Mouse (Mus musculus): ENCODE results near the gene 2310009B15Rik. TPM values are rescaled to one million over a fixed set of nuclear protein-coding genes. Genes with fewer than 3 reads are reported as not detected.

Gene 2310009B15Rik
- polyA plus RNA-seq, 1 experiment, result 29.0 TPM

DNA sequence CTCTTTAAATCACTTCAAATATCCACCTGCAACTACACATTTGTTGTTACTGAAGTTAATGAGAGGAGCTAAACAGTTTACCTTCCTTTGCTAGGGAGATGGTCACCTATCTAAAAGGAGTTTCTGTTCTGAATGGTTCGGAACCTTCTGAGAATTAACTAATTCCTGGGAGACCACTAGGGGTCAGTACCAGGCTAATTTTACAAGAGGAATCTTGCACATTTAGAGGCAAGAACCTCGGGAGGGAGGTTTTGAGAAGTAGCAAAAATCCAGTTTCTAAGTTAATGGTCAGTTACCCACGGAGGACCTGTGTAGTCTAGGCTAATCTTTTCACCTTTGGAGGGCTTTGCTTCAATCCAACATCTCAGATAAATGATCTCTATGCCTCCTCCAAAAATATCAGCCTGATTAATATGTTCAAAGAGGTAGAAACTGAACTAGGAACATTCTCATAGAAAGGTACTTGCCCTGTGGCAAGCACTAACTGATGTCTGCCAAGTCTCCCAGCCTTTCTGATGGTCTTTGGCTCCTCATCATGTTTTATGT lies 21.2 kb downstream of the 2310009B15Rik start:
- H3K27ac ChIP-seq (ENCODE audit: insufficient read depth, low read length), result no peak overlapping the region

DNA sequence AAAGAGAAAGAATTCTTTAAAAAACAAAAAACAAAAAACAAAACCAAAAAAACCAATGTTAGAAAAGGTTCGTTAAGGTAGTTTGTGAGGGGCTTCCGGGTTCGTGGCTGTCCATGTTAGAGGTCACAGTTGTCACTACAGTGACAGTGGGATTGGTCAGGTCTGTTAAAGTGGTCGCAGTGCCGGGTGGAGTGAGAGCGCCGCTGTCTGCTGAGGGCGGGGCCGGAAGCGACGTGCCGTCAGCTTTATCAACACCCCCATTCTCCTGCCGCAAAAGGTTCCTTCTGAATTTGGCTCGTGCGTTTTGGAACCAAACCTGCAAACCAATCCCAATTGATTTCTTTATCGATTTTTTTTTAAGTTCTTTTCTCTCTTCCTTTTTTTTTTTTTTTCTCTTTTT lies 25.3 kb downstream of the 2310009B15Rik start:
- H3K27ac ChIP-seq (ENCODE audit: insufficient read depth, low read length), result no peak overlapping the region

More for the DNA sequence above, 21.2 kb downstream of the 2310009B15Rik start:
- H3K4me3 ChIP-seq (ENCODE audit: insufficient read depth, low read length), result no peak overlapping the region
- TF ChIP-seq CTCF (IDR thresholded peaks at IDR 0.05; ENCODE audit: extremely low read depth, insufficient read depth, low read length) (peak; percentile 41; the same call in 1 of the 2 replicates), POLR2A (IDR thresholded peaks at IDR 0.05; ENCODE audit: extremely low read depth, insufficient read depth, low read length) (no peak)
- H3K4me1 ChIP-seq (ENCODE audit: control insufficient read depth, insufficient read depth, low read length), result no peaks in the 10 kb centered on the region

GRCm38 (mm10) chr1:138826841-138827240 lies 29.8 kb downstream of the 2310009B15Rik start:
- no peak overlapping the region for H3K27ac ChIP-seq (ENCODE audit: insufficient read depth, low read length)
- no peaks in the 10 kb centered on the region for H3K4me1 ChIP-seq (ENCODE audit: control insufficient read depth, insufficient read depth, low read length)
- no peak overlapping the region for H3K4me3 ChIP-seq (ENCODE audit: insufficient read depth, low read length)
- TF ChIP-seq CTCF (IDR thresholded peaks at IDR 0.05; ENCODE audit: extremely low read depth, insufficient read depth, low read length) (no peak), POLR2A (IDR thresholded peaks at IDR 0.05; ENCODE audit: extremely low read depth, insufficient read depth, low read length) (no peak)

More for the DNA sequence above, 25.3 kb downstream of the 2310009B15Rik start:
- TF ChIP-seq POLR2A (IDR thresholded peaks at IDR 0.05; ENCODE audit: extremely low read depth, insufficient read depth, low read length) (no peak), CTCF (IDR thresholded peaks at IDR 0.05; ENCODE audit: extremely low read depth, insufficient read depth, low read length) (no peak)
- Histone ChIP-seq H3K4me1 (ENCODE audit: control insufficient read depth, insufficient read depth, low read length) (no peaks in the 10 kb centered on the region), H3K4me3 (ENCODE audit: insufficient read depth, low read length) (no peak overlapping the region)

- H3K27ac ChIP-seq (ENCODE audit: insufficient read depth, low read length), result no peak overlapping the region
- TF ChIP-seq CTCF (IDR thresholded peaks at IDR 0.05; ENCODE audit: extremely low read depth, insufficient read depth, low read length) (no peak), POLR2A (IDR thresholded peaks at IDR 0.05; ENCODE audit: extremely low read depth, insufficient read depth, low read length) (no peak)
- no peaks in the 10 kb centered on the region for H3K4me1 ChIP-seq (ENCODE audit: control insufficient read depth, insufficient read depth, low read length)
- no peak overlapping the region for H3K4me3 ChIP-seq (ENCODE audit: insufficient read depth, low read length)
Measured at GRCm38 (mm10) chr1:138822985-138823322, 33.7 kb downstream of the 2310009B15Rik start.

DNA sequence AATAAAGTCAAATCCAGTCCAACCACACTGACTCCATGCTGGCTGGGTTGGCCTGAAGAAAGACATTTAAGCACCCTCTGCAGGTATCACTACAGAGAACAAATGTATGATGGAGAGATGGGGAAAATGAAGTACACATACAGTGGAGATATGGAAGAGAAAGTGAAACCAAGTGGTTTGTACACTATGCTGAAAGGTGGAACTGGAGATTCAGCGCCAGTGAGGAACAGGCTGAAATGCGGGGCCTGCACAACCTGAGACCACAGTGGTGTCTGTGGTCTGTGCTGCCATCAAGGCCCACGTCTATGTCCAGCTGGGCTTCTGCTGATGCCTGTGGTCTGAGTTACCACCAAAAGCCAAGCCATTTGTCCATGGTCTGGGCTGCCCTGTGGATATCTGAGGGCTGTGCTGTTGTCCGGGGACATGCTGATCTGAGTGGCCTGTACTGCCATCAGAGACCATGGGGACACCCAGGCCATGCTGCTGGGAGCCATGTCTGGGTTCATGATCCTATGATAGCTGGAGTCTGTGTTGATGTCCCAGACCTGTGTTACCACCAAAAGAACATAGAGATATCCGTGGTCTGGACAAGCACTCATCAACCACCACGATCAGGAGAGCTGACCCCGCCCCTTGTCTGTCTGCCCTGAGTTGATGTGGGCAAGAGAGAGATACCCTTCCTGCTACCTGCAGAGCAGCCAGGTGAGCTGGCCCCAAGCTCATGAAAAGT lies 34.2 kb downstream of the 2310009B15Rik start:
- H3K4me3 ChIP-seq (ENCODE audit: insufficient read depth, low read length), result no peak overlapping the region
- TF ChIP-seq CTCF (IDR thresholded peaks at IDR 0.05; ENCODE audit: extremely low read depth, insufficient read depth, low read length) (no peak), POLR2A (IDR thresholded peaks at IDR 0.05; ENCODE audit: extremely low read depth, insufficient read depth, low read length) (no peak)
- H3K4me1 ChIP-seq (ENCODE audit: control insufficient read depth, insufficient read depth, low read length), result no peaks in the 10 kb centered on the region
- H3K27ac ChIP-seq (ENCODE audit: insufficient read depth, low read length), result no peak overlapping the region

Other genes starting within 250 kb of the 2310009B15Rik start
- 24.2 and 25.2 TPM in 2 replicates for gene Nek7, start 236.7 kb downstream of the 2310009B15Rik start, polyA plus RNA-seq (2012; rRNA removed)
- 0.10 and 0.87 TPM in 2 replicates for gene Lhx9, start 8.3 kb downstream of the 2310009B15Rik start, polyA plus RNA-seq (2012; rRNA removed)
- 5.5 and 6.1 TPM in 2 replicates for gene Dennd1b, start 106.6 kb upstream of the 2310009B15Rik start, polyA plus RNA-seq (2012; rRNA removed)

Data from cortical plate, adult 2 months (tissue).